Mouse (Mus musculus) layer of hippocampus, adult 9-10 months (tissue): Measurements from ENCODE around the gene Btbd9.

Source experiments
- DNase-seq: peaks from one replicate; pipeline ENCODE4 v3.0.0; 2022; ENCODE audit warnings: low spot score

Gene Btbd9

GRCm38 (mm10) chr17:30602175-30602574 is 25.9 kb upstream of the Btbd9 start:
- no peak for DNase-seq

- no peak for DNase-seq
Observed at GRCm38 (mm10) chr17:30598300-30598699, 22.0 kb upstream of the Btbd9 start.

- no peak for DNase-seq
Observed at GRCm38 (mm10) chr17:30597786-30598185, 21.5 kb upstream of the Btbd9 start.

- no peak for DNase-seq
Observed at GRCm38 (mm10) chr17:30594846-30595245, 18.6 kb upstream of the Btbd9 start.

GRCm38 (mm10) chr17:30594407-30594806 is 18.1 kb upstream of the Btbd9 start:
- DNase-seq: no peak

GRCm38 (mm10) chr17:30590417-30591198 is 14.3 kb upstream of the Btbd9 start:
- DNase-seq: no peak

GRCm38 (mm10) chr17:30583258-30584001 is 7.1 kb upstream of the Btbd9 start:
- DNase-seq: peak; percentile 53

- no peak for DNase-seq
Observed at GRCm38 (mm10) chr17:30582313-30582712, 6.0 kb upstream of the Btbd9 start.

- peak; percentile 89 for DNase-seq
Observed at GRCm38 (mm10) chr17:30581201-30581600, 4.9 kb upstream of the Btbd9 start.

GRCm38 (mm10) chr17:30580781-30581180 is 4.5 kb upstream of the Btbd9 start:
- DNase-seq: peak; percentile 77

GRCm38 (mm10) chr17:30576946-30577345 is 658 bp upstream of the Btbd9 start:
- no peak for DNase-seq

GRCm38 (mm10) chr17:30575121-30575904 is 975 bp downstream of the Btbd9 start:
- no peak for DNase-seq

GRCm38 (mm10) chr17:30574783-30575075 is 1.6 kb downstream of the Btbd9 start:
- no peak for DNase-seq

- DNase-seq: no peak
Observed at GRCm38 (mm10) chr17:30573990-30574782, 2.1 kb downstream of the Btbd9 start.

GRCm38 (mm10) chr17:30570971-30571370 is 5.3 kb downstream of the Btbd9 start:
- no peak for DNase-seq

GRCm38 (mm10) chr17:30570173-30570572 is 6.1 kb downstream of the Btbd9 start:
- no peak for DNase-seq

GRCm38 (mm10) chr17:30568473-30568872 is 7.8 kb downstream of the Btbd9 start:
- DNase-seq: no peak

GRCm38 (mm10) chr17:30564971-30565370 is 11.3 kb downstream of the Btbd9 start:
- DNase-seq: no peak

- no peak for DNase-seq
Observed at GRCm38 (mm10) chr17:30564407-30564806, 11.9 kb downstream of the Btbd9 start.

- no peak for DNase-seq
Observed at GRCm38 (mm10) chr17:30563484-30564075, 12.7 kb downstream of the Btbd9 start.

GRCm38 (mm10) chr17:30562770-30563169 is 13.5 kb downstream of the Btbd9 start:
- DNase-seq: no peak

GRCm38 (mm10) chr17:30559536-30559935 is 16.8 kb downstream of the Btbd9 start:
- DNase-seq: no peak
